Mouse (Mus musculus) limb, embryonic 11.5 days (tissue): ENCODE measurements at regions not wholly inside any gene's neighbourhood (a gene's known extent, or its start where the extent isn't known, plus 50 kb on each side); places are given as distances from the start of the nearest gene placed in this dataset.

ENCODE experiments used
- ATAC-seq: fragments of 200-750 bp; cut with Nextera tagmentation; 2 replicates; pipeline ENCODE4 v1.8.0; 2017; ENCODE audit warnings: low read depth; ENCODE audit not compliant: insufficient number of reproducible peaks, low FRiP score, low TSS enrichment
- DNase-seq: peaks from one replicate; pipeline ENCODE4 v3.0.0-alpha.2; 2015; ENCODE audit warnings: low spot score
- H3K27ac ChIP-seq: fragments of 300-500 bp; sonication (generic); replicated peaks from 2 replicates; pipeline ENCODE4 v1.5.1; 2014; ENCODE audit warnings: low read depth, mild to moderate bottlenecking, low read length
- H3K27me3 ChIP-seq: fragments of 300-500 bp; sonication (generic); 2 replicates; pipeline ENCODE4 v1.6.1; 2014; ENCODE audit warnings: mild to moderate bottlenecking, low read length, mixed read lengths; ENCODE audit not compliant: control insufficient read depth, insufficient read depth
- H3K36me3 ChIP-seq: fragments of 300-500 bp; sonication (generic); 2 replicates; pipeline ENCODE4 v1.6.1; 2014; ENCODE audit warnings: mild to moderate bottlenecking, low read length, moderate library complexity, mixed read lengths; ENCODE audit not compliant: control insufficient read depth, insufficient read depth
- H3K4me1 ChIP-seq: fragments of 300-500 bp; sonication (generic); 2 replicates; pipeline ENCODE4 v1.6.1; 2014; ENCODE audit warnings: low read length, mixed read lengths; ENCODE audit not compliant: control insufficient read depth, insufficient read depth
- H3K4me2 ChIP-seq: fragments of 300-500 bp; sonication (generic); 2 replicates; pipeline ENCODE4 v1.6.1; 2014; ENCODE audit warnings: low read depth, mild to moderate bottlenecking, moderate library complexity; ENCODE audit not compliant: severe bottlenecking
- H3K4me3 ChIP-seq: fragments of 300-500 bp; sonication (generic); 2 replicates; pipeline ENCODE4 v1.5.1; 2014; ENCODE audit warnings: low read depth, low read length
- H3K9ac ChIP-seq: fragments of 300-500 bp; sonication (generic); 2 replicates; pipeline ENCODE4 v1.6.1; 2014; ENCODE audit warnings: mild to moderate bottlenecking, low read length
- H3K9me3 ChIP-seq: fragments of 300-500 bp; sonication (generic); 2 replicates; pipeline ENCODE4 v1.6.1; 2016; ENCODE audit warnings: low read length; ENCODE audit not compliant: control insufficient read depth
- WGBS: fragments of 180-500 bp; shearing (Covaris S2); extraction: QIAGEN DNeasy Blood & Tissue Kit; methylation state at CpG from one replicate; pipeline ENCODE4 v1.1.7; 2014; 5-methylcytosine and 5-hydroxymethylcytosine counted together

DNA sequence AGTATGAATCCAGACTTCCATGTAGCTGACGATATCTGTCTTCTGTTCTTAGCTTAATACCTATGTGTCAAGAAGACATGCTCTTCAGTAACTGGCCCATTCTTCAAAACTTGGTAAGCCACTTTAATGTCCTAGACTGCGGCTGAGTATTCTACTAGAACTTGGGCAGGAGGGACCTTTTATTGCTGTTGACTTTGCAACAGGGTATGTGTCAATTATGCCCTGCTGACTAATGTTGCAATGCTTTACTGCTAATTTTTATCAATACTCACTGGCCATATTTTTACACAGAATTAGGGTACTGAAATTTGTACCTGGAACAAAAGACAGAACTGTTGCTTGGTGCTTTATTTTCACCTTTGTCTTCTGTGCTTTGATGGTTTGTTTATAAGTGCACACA is 746.9 kb downstream of the Ppargc1a start:
- 88% methylated on average over 2 of the region's 2 CpGs for WGBS
- Histone ChIP-seq H3K4me3 (no peak overlapping the region), H3K9me3 (no peaks in the 10 kb centered on the region), H3K4me1 (no peaks in the 10 kb centered on the region), H3K4me2 (no peak overlapping the region), H3K27me3 (no peaks in the 10 kb centered on the region), H3K9ac (no peak overlapping the region), H3K27ac (no peak overlapping the region), H3K36me3 (no peaks in the 10 kb centered on the region)
- ATAC-seq (no peak), DNase-seq (no peak)

DNA sequence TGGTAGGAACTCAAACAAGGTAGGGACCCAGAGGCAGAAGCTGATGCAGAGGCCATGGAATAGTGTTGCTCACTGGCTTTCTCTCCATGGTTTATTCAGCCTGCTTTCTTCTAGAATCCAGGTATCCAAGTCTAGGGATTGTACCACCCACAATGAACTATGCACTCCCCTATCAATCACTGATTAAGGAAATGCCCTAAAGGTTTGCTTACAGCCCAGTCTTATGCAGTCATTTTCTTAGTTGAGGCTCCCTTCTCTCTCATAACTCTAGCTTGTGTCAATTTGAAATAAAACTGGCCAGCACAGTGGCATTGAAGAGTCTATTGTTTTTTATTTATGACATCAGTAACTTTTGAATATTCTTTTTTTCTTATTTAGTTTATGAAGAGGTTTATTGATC is 747.6 kb downstream of the Ppargc1a start:
- ATAC-seq (no peak), DNase-seq (no peak)
- H3K4me3 ChIP-seq, result no peak overlapping the region
- no peak overlapping the region for H3K4me2 ChIP-seq
- H3K36me3 ChIP-seq, result no peaks in the 10 kb centered on the region
- H3K27me3 ChIP-seq, result no peaks in the 10 kb centered on the region
- no peak overlapping the region for H3K27ac ChIP-seq
- no peaks in the 10 kb centered on the region for H3K4me1 ChIP-seq
- H3K9me3 ChIP-seq, result no peaks in the 10 kb centered on the region
- no peak overlapping the region for H3K9ac ChIP-seq

DNA sequence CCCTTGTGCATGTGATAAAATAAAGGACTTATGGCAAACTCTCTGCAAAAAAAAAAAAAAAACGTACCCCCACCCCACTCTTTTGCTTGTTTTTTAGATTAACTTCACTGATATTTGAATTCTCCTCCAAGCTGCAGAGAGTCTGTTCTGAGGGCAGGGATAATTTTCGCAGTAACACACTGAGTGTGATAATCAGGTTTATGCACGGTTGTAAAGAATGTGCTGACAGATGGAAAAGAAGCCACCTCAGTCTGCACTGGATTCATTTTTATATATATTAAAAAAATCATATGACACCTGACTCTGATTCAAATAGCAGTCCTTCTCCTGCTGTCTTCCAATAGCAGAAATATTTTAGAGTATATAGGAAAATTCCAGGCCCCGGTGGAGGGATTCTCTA is 736.5 kb upstream of the Adgra3 start:
- H3K36me3 ChIP-seq, result no peaks in the 10 kb centered on the region
- H3K9ac ChIP-seq, result no peak overlapping the region
- H3K4me1 ChIP-seq, result no peaks in the 10 kb centered on the region
- 78% methylated on average over 4 of the region's 4 CpGs for WGBS
- H3K4me2 ChIP-seq, result no peak overlapping the region
- H3K9me3 ChIP-seq, result no peaks in the 10 kb centered on the region
- no peak for ATAC-seq
- H3K27ac ChIP-seq, result no peak overlapping the region
- no peak for DNase-seq
- no peak overlapping the region for H3K4me3 ChIP-seq
- no peaks in the 10 kb centered on the region for H3K27me3 ChIP-seq

DNA sequence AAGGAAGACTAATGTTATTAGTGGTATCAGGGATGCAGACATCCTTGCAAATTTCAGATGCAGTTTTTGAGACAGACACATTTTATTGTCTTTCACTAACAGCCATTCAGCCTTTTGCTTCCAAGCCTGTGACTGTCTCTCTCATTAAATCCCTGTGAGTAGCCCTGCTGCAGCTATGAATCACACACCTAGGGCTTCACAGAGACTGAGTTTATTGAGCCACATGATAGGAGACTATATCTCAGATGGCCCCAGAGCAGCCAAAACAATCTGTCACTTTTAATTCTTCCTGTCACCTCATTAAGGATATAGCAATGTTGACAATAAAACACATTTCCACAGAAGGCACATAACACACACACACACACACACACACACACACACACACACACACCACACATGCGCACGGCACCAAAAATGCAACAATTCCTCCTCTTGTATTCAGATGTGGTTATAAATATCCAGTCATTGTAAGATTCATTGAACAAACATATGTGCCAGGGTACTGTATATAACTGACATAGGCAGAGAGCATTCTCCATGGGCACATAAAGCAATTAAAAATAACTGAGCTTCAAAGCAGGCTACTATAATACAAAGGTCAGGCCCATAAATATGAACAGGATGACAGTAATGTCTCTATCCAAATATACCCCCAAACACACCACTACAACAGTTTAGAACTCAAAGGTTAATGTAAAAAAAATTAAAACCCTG is 735.8 kb upstream of the Adgra3 start:
- no peak overlapping the region for H3K4me3 ChIP-seq
- no peak overlapping the region for H3K4me2 ChIP-seq
- H3K9me3 ChIP-seq, result no peaks in the 10 kb centered on the region
- no peak for DNase-seq
- no peaks in the 10 kb centered on the region for H3K27me3 ChIP-seq
- H3K27ac ChIP-seq, result no peak overlapping the region
- H3K9ac ChIP-seq, result no peak overlapping the region
- no peak for ATAC-seq
- WGBS, result 84% methylated on average over 2 of the region's 2 CpGs
- no peaks in the 10 kb centered on the region for H3K4me1 ChIP-seq
- H3K36me3 ChIP-seq, result no peaks in the 10 kb centered on the region

DNA sequence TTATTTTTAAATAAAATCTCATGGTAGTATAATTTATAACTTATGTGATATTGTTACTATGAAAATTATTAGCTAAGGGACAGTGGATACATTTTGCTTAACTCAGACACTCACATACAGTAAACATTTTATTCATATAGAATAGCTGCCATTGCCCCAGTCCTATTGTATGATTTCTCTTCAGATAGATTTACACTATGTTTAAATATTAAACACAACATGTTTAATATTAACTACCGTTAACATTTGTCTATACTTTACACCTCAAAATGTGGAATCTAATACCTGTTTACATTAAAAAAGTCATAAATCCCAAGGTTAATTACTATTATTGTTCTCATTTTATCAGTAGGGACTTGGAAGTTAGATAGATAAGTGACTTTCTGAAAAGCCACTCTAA is 734.8 kb upstream of the Adgra3 start:
- H3K4me3 ChIP-seq, result no peak overlapping the region
- ATAC-seq (no peak), DNase-seq (no peak)
- no peak overlapping the region for H3K27ac ChIP-seq
- H3K36me3 ChIP-seq, result no peaks in the 10 kb centered on the region
- no peaks in the 10 kb centered on the region for H3K4me1 ChIP-seq
- no peak overlapping the region for H3K4me2 ChIP-seq
- 91% methylated on average over 1 of the region's 1 CpGs for WGBS
- H3K9ac ChIP-seq, result no peak overlapping the region
- no peaks in the 10 kb centered on the region for H3K9me3 ChIP-seq
- H3K27me3 ChIP-seq, result no peaks in the 10 kb centered on the region

DNA sequence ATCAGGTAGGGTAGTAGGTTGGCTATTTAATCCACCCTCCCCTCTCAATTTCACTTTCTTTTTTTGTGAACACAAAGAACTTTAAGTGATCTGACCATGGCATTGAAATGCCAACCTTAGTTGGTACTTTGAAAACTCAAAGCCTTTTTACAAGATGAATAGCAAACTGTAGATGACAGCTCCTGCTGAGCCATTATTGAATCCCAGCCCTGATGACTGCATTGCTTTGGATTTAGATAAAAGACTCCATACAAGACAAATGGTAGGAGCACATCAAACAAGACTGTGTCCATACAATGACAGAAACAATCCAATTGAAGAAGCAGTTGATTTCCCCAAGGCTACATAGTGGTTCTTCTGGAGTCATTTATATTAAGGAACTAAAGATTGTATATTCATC is 726.5 kb upstream of the Adgra3 start:
- Histone ChIP-seq H3K9ac (no peak overlapping the region), H3K4me1 (no peaks in the 10 kb centered on the region), H3K4me2 (no peak overlapping the region), H3K27ac (no peak overlapping the region), H3K9me3 (no peaks in the 10 kb centered on the region), H3K27me3 (no peaks in the 10 kb centered on the region), H3K4me3 (no peak overlapping the region), H3K36me3 (no peaks in the 10 kb centered on the region)
- no peak for DNase-seq
- no peak for ATAC-seq

DNA sequence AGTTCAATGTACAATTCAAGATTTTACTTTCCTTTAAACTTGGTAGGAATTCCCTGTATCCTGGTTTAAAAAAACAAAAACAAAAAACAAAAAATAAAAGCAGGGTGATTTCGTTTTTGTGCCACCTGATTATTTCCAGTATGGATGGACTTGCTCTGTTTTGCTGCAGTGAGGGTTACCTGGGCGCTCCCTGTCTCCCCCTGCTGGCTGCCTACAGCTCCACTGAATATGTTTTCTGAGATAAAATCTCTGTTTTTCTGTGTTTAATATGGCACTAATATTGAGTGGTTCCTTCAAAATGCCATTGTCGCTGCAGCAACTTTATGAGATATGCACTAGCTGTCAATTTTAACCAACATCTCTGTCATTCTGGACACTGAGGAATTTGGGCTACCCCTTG is 720.3 kb upstream of the Adgra3 start:
- WGBS, result 55% methylated on average over 3 of the region's 3 CpGs
- ATAC-seq, result no peak
- Histone ChIP-seq H3K4me3 (no peak overlapping the region), H3K27ac (no peak overlapping the region), H3K9me3 (no peaks in the 10 kb centered on the region), H3K9ac (no peak overlapping the region), H3K4me1 (no peaks in the 10 kb centered on the region), H3K36me3 (no peaks in the 10 kb centered on the region), H3K4me2 (no peak overlapping the region), H3K27me3 (no peaks in the 10 kb centered on the region)
- DNase-seq, result peak; percentile 37

DNA sequence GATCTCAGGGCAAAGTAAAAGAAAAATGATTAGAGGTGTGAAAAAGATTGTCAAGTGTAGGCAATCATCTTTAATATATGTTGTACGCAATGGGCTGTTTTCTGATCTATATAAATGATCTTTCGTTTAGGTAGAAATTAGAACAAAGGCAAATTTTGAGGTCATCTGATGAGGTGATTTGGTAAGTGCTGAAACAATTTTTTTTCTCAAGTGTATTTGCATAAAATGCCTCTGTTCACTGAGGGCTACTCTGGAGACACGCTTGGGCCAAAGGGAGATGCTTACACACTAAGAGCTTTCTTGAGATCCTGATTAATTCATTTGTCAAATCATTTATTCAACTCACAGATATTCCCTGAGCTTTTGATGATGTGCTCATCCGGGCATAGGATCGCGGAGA is 719.4 kb upstream of the Adgra3 start:
- Histone ChIP-seq H3K27me3 (no peaks in the 10 kb centered on the region), H3K4me2 (no peak overlapping the region), H3K9ac (no peak overlapping the region), H3K9me3 (no peaks in the 10 kb centered on the region), H3K4me3 (no peak overlapping the region), H3K4me1 (no peaks in the 10 kb centered on the region), H3K36me3 (no peaks in the 10 kb centered on the region), H3K27ac (no peak overlapping the region)
- 92% methylated on average over 6 of the region's 6 CpGs for WGBS
- no peak for ATAC-seq
- no peak for DNase-seq

DNA sequence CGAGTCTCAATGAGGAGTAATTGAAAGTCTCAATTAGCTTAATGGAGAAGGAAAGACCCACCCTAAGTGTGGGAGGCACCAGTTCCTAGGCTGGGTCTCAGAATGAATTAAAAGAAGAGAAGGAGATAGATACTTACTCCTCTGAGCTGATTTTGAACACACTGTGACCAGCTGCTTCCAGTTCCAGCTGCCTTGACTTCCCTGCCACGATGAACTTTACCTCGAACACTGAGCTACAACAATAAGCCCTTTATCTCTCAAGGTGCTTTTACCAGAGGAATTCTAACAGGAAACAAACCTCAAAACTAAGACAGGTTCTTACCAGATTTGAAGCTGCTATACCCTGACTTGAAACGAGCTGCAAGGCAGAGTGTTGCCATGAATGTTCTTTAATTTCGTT is 703.5 kb upstream of the Adgra3 start:
- DNase-seq, result no peak
- 82% methylated on average over 5 of the region's 5 CpGs for WGBS
- H3K9me3 ChIP-seq, result no peaks in the 10 kb centered on the region
- H3K36me3 ChIP-seq, result no peaks in the 10 kb centered on the region
- no peak overlapping the region for H3K9ac ChIP-seq
- H3K4me1 ChIP-seq, result no peaks in the 10 kb centered on the region
- H3K27ac ChIP-seq, result no peak overlapping the region
- H3K4me3 ChIP-seq, result no peak overlapping the region
- ATAC-seq, result no peak
- no peaks in the 10 kb centered on the region for H3K27me3 ChIP-seq
- H3K4me2 ChIP-seq, result no peak overlapping the region
